Mouse (Mus musculus): ENCODE results near the gene Rab1b.

DNA sequence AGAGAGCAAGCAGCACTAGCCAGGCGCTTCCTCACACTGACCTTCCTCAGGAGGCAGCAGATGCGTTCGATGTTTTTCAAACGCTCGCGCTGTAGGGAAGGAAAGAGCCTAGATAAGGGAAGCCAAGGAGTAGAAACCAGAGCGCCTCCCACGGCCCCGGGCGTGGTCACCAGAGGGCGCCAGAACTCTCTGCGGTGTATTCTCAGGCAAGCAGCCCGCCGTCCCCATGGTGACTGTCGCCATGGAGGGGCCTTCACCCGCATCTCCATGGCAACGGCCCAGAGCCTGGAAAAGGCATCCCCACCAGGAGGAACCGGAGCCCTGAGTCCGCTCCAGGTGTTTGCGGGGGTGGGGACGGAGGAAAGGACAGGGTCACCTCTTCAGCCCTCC is 12.6 kb downstream of the Rab1b start:
- TF ChIP-seq FLI1 (IDR thresholded peaks at IDR 0.05; ENCODE audit: low read length) (no peak), GATA1 (IDR thresholded peaks at IDR 0.05; ENCODE audit: borderline replicate concordance, low read length) (no peak)
